Mouse (Mus musculus): Measurements from ENCODE around the gene Tcf20. TPM values are rescaled to one million over a fixed set of nuclear protein-coding genes. Genes with fewer than 3 reads are reported as not detected.

Tcf20 gene
- polyA plus RNA-seq, 1 experiment from 2014 or later = 15.5 TPM

DNA sequence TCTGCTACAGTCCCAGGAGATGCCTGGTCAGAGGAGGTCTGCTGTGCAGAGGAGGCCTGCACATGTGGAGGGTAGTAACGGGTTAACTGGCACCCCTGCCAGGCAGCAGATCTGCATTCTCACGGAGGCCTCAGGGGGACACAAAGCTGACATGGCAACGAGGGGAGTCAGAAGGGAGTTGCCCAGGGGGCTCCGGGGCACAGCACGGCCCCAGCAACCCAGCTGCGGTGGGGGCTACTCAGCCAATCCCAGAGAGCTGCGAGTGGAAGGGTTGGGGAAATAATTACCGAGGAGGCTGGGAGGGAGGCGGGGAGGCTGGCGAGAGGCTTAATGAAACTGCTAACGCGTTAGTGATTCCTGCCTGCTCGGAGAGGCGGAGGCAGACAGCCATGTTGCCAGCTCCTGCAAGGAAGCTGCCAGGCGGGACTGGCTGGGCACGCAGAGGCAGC lies 29.4 kb downstream of the Tcf20 start:
- peaks cover 53% of the 10 kb centered on the region for H3K4me1 ChIP-seq (ENCODE audit: control insufficient read depth, insufficient read depth, low read length)
- no peaks in the 10 kb centered on the region for H3K27me3 ChIP-seq (ENCODE audit: control insufficient read depth, insufficient read depth, low read length)
- no peak overlapping the region for H3K27ac ChIP-seq (ENCODE audit: low read length)
- ATAC-seq (ENCODE audit: insufficient number of reproducible peaks, insufficient read depth, low FRiP score, low read depth) = no peak
- H3K4me3 ChIP-seq (ENCODE audit: low read depth, low read length) = no peak overlapping the region
- no peaks in the 10 kb centered on the region for H3K36me3 ChIP-seq (ENCODE audit: control insufficient read depth, insufficient read depth, low read length)
- no peaks in the 10 kb centered on the region for H3K9me3 ChIP-seq (ENCODE audit: control insufficient read depth, low read depth, low read length)
- no peak overlapping the region for H3K9ac ChIP-seq (replicated peaks; ENCODE audit: low read depth, low read length)
- H3K4me2 ChIP-seq (replicated peaks; ENCODE audit: low read depth, low read length) = 0 out of 2 replicates have a peak overlapping the region, but pooled peaks have one; percentile 18
- 19% methylated on average over 16 of the region's 16 CpGs for WGBS

DNA sequence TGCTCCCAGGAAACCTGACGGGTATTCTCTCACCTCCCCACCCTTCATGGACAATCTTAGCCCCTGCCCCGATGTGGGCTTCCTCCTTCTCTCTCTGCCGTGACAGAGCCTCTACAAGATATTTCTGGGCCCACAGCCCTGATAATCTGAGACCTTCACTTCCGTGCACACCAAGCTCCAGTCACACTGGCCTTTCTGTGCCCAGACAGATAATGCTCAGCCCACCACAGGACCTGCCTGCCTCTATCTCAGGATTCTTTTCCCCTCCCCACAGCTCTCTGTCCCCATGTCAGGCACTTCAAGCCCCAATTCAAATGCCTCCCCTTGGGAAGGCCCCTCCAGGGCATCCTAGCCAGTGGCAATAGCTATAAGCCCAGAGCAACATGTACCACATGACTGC lies 31.0 kb downstream of the Tcf20 start:
- Histone ChIP-seq H3K27ac (ENCODE audit: low read length) (no peak overlapping the region), H3K4me3 (ENCODE audit: low read depth, low read length) (no peak overlapping the region), H3K9me3 (ENCODE audit: control insufficient read depth, low read depth, low read length) (no peaks in the 10 kb centered on the region), H3K36me3 (ENCODE audit: control insufficient read depth, insufficient read depth, low read length) (no peaks in the 10 kb centered on the region), H3K4me2 (replicated peaks; ENCODE audit: low read depth, low read length) (no peak overlapping the region), H3K9ac (replicated peaks; ENCODE audit: low read depth, low read length) (no peak overlapping the region), H3K27me3 (ENCODE audit: control insufficient read depth, insufficient read depth, low read length) (no peaks in the 10 kb centered on the region), H3K4me1 (ENCODE audit: control insufficient read depth, insufficient read depth, low read length) (peaks cover 52% of the 10 kb centered on the region)
- no peak for ATAC-seq (ENCODE audit: insufficient number of reproducible peaks, insufficient read depth, low FRiP score, low read depth)
- WGBS = 45% methylated on average over 4 of the region's 4 CpGs

DNA sequence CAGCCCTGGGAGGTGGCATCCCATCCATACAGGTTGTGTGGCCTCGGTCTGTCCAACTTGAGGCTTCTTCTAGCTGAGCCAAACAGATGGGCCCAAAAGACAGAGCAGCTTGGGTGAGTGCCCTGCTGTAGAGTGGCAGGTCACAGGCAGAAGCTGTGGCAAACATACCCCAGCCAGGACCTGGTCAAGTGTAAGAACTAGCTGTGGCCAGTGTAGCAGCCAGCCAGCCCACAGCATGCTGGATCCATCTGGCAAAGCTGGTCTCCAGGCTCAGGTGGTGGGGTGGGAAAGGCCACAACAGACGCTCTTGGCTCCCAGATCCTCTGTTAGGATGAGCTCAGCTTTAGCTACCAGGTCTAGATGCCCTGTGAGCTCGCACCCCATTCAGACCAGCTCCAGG lies 31.4 kb downstream of the Tcf20 start:
- no peaks in the 10 kb centered on the region for H3K36me3 ChIP-seq (ENCODE audit: control insufficient read depth, insufficient read depth, low read length)
- ATAC-seq (ENCODE audit: insufficient number of reproducible peaks, insufficient read depth, low FRiP score, low read depth) = no peak
- H3K27ac ChIP-seq (ENCODE audit: low read length) = no peak overlapping the region
- no peaks in the 10 kb centered on the region for H3K27me3 ChIP-seq (ENCODE audit: control insufficient read depth, insufficient read depth, low read length)
- 90% methylated on average over 3 of the region's 3 CpGs for WGBS
- no peak overlapping the region for H3K4me2 ChIP-seq (replicated peaks; ENCODE audit: low read depth, low read length)
- peaks cover 48% of the 10 kb centered on the region for H3K4me1 ChIP-seq (ENCODE audit: control insufficient read depth, insufficient read depth, low read length)
- no peak overlapping the region for H3K9ac ChIP-seq (replicated peaks; ENCODE audit: low read depth, low read length)
- H3K9me3 ChIP-seq (ENCODE audit: control insufficient read depth, low read depth, low read length) = no peaks in the 10 kb centered on the region
- H3K4me3 ChIP-seq (ENCODE audit: low read depth, low read length) = no peak overlapping the region

DNA sequence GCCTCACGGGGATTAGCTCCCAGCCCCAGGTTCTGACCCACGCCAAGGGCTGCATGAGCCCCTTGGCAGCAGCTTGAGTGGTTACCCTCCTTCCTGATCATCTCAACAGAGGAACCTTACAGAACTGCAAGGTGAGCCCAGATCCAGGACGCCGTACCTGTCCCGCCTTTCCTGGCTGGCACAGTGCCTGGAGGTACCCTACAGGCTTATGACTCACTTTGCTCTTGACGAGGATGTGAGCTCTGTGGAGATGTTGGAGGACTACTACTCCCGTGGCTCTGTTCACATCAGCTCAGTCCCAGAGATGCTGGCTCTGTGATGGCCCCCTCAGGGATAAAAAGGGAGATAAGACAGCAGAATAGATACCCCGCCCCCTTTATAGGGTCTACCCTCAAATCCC lies 32.4 kb downstream of the Tcf20 start:
- Histone ChIP-seq H3K4me3 (ENCODE audit: low read depth, low read length) (no peak overlapping the region), H3K4me1 (ENCODE audit: control insufficient read depth, insufficient read depth, low read length) (peaks cover 38% of the 10 kb centered on the region), H3K36me3 (ENCODE audit: control insufficient read depth, insufficient read depth, low read length) (no peaks in the 10 kb centered on the region), H3K27me3 (ENCODE audit: control insufficient read depth, insufficient read depth, low read length) (no peaks in the 10 kb centered on the region), H3K9ac (replicated peaks; ENCODE audit: low read depth, low read length) (no peak overlapping the region), H3K4me2 (replicated peaks; ENCODE audit: low read depth, low read length) (no peak overlapping the region), H3K27ac (ENCODE audit: low read length) (no peak overlapping the region), H3K9me3 (ENCODE audit: control insufficient read depth, low read depth, low read length) (no peaks in the 10 kb centered on the region)
- WGBS = 82% methylated on average over 8 of the region's 8 CpGs
- ATAC-seq (ENCODE audit: insufficient number of reproducible peaks, insufficient read depth, low FRiP score, low read depth) = no peak

DNA sequence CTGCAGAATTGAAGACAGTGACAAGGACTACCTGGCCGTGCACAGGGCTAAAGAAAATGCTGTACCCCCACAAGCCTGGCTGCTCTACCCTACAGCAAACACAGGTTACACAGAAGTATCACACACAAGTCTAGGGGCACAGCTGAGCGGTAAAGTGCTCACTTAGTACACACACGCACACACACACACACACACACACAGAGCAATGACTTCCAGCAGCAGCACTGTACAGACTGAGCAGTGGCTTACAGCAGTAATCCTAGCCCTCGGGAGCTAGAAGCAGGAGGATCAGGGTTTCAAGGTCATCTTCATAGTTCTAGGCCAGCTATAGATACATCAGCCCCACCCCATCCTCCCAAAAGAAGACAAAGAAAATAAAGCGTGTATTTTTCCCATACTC lies 33.6 kb downstream of the Tcf20 start:
- no peaks in the 10 kb centered on the region for H3K27me3 ChIP-seq (ENCODE audit: control insufficient read depth, insufficient read depth, low read length)
- H3K4me2 ChIP-seq (replicated peaks; ENCODE audit: low read depth, low read length) = no peak overlapping the region
- H3K4me1 ChIP-seq (ENCODE audit: control insufficient read depth, insufficient read depth, low read length) = peaks cover 28% of the 10 kb centered on the region
- no peak overlapping the region for H3K4me3 ChIP-seq (ENCODE audit: low read depth, low read length)
- H3K9me3 ChIP-seq (ENCODE audit: control insufficient read depth, low read depth, low read length) = no peaks in the 10 kb centered on the region
- H3K9ac ChIP-seq (replicated peaks; ENCODE audit: low read depth, low read length) = no peak overlapping the region
- no peak overlapping the region for H3K27ac ChIP-seq (ENCODE audit: low read length)
- 63% methylated on average over 5 of the region's 5 CpGs for WGBS
- H3K36me3 ChIP-seq (ENCODE audit: control insufficient read depth, insufficient read depth, low read length) = no peaks in the 10 kb centered on the region
- ATAC-seq (ENCODE audit: insufficient number of reproducible peaks, insufficient read depth, low FRiP score, low read depth) = no peak

DNA sequence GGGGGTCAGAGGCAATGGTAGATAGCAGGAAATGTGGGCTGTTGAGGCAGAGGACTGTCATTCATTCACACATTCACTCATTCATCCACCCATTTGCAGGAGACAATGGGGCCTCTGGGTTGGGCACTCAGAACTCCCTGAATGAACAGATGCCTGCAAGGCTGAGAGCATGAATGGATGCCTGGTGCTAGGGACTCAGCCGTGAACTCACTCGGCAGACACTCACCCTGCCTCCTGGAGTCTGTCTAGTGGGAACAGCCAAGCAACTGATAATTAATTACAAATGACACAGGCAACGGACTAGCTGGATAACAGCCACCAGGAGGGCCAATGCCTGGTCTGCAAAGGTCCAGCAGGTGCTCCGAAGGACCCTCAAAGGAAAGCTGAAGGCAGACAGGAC lies 34.6 kb downstream of the Tcf20 start:
- H3K4me2 ChIP-seq (replicated peaks; ENCODE audit: low read depth, low read length) = no peak overlapping the region
- 25% methylated on average over 4 of the region's 4 CpGs for WGBS

DNA sequence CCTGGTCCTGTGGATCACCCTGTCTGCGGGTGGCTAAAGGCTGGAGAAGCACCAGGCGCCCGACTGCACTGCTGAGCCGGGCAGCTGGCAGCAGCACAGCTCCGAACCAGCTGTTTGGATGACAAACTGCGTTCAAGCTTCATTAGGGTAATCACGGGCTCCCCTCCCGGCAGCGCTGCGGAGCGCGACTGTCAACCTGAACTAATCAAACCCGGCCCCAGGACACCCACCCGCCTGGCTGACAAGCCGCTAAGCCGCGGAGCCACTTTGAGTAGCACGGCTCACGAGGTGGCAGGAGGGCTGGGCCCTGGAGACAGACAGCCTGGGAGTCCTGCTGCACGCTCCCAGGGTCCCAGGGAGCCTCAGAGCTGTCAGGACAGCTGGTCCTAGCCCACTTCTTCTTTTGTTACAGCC lies 35.4 kb downstream of the Tcf20 start:
- no peaks in the 10 kb centered on the region for H3K9me3 ChIP-seq (ENCODE audit: control insufficient read depth, low read depth, low read length)
- no peaks in the 10 kb centered on the region for H3K36me3 ChIP-seq (ENCODE audit: control insufficient read depth, insufficient read depth, low read length)
- 17% methylated on average over 20 of the region's 20 CpGs for WGBS
- H3K4me3 ChIP-seq (ENCODE audit: low read depth, low read length) = no peak overlapping the region
- no peak overlapping the region for H3K27ac ChIP-seq (ENCODE audit: low read length)
- H3K27me3 ChIP-seq (ENCODE audit: control insufficient read depth, insufficient read depth, low read length) = no peaks in the 10 kb centered on the region
- peaks cover 20% of the 10 kb centered on the region for H3K4me1 ChIP-seq (ENCODE audit: control insufficient read depth, insufficient read depth, low read length)
- no peak overlapping the region for H3K9ac ChIP-seq (replicated peaks; ENCODE audit: low read depth, low read length)
- no peak for ATAC-seq (ENCODE audit: insufficient number of reproducible peaks, insufficient read depth, low FRiP score, low read depth)
- H3K4me2 ChIP-seq (replicated peaks; ENCODE audit: low read depth, low read length) = no peak overlapping the region

More for the DNA sequence above, 34.6 kb downstream of the Tcf20 start:
- Histone ChIP-seq H3K27ac (ENCODE audit: low read length) (no peak overlapping the region), H3K4me1 (ENCODE audit: control insufficient read depth, insufficient read depth, low read length) (peaks cover 19% of the 10 kb centered on the region), H3K36me3 (ENCODE audit: control insufficient read depth, insufficient read depth, low read length) (no peaks in the 10 kb centered on the region), H3K9ac (replicated peaks; ENCODE audit: low read depth, low read length) (no peak overlapping the region), H3K27me3 (ENCODE audit: control insufficient read depth, insufficient read depth, low read length) (no peaks in the 10 kb centered on the region), H3K4me3 (ENCODE audit: low read depth, low read length) (no peak overlapping the region), H3K9me3 (ENCODE audit: control insufficient read depth, low read depth, low read length) (no peaks in the 10 kb centered on the region)
- ATAC-seq (ENCODE audit: insufficient number of reproducible peaks, insufficient read depth, low FRiP score, low read depth) = no peak

DNA sequence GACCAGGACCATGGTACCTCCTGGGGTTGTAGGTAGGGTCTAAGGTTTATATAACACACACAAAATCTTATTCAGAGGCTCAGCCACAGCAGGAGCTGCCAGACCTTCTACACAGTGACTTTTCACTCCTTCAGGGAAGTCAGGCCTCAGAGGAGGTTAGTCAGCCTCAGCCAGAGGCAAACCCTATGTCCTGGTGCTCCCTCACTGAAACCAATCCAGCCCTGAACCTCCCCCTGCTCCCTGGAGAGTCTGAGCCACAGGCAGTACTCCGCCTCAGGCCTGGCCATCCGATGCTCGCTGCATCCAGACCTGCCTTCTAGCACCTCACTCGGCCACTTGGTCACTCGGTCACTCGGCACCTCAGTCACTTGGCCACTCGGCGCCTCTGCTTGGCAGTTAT lies 37.4 kb downstream of the Tcf20 start:
- no peak for ATAC-seq (ENCODE audit: insufficient number of reproducible peaks, insufficient read depth, low FRiP score, low read depth)
- Histone ChIP-seq H3K9ac (replicated peaks; ENCODE audit: low read depth, low read length) (no peak overlapping the region), H3K4me2 (replicated peaks; ENCODE audit: low read depth, low read length) (no peak overlapping the region), H3K4me1 (ENCODE audit: control insufficient read depth, insufficient read depth, low read length) (peaks cover 23% of the 10 kb centered on the region), H3K27ac (ENCODE audit: low read length) (no peak overlapping the region), H3K4me3 (ENCODE audit: low read depth, low read length) (no peak overlapping the region), H3K36me3 (ENCODE audit: control insufficient read depth, insufficient read depth, low read length) (no peaks in the 10 kb centered on the region), H3K9me3 (ENCODE audit: control insufficient read depth, low read depth, low read length) (no peaks in the 10 kb centered on the region), H3K27me3 (ENCODE audit: control insufficient read depth, insufficient read depth, low read length) (no peaks in the 10 kb centered on the region)
- WGBS = 57% methylated on average over 8 of the region's 8 CpGs

DNA sequence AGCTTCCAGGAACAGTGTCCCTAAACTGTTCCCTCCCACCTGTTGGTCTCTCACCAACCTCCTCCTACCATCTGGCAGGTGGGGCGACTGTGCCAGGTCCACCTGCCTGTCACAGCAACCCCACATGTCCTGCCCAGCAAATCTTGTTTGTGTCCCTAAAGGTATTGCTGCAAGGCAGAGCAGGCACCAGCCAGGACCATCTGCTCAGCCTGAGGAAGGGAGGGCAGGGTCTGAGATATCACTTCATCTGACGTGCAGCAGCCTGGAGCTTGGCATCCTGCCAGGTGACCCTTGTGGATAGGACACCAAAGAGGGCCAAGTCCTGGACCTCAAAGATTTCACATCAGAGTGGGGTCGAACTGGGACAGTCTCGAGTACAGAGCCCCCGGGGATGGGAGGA lies 40.2 kb downstream of the Tcf20 start:
- Histone ChIP-seq H3K9me3 (ENCODE audit: control insufficient read depth, low read depth, low read length) (no peaks in the 10 kb centered on the region), H3K4me3 (ENCODE audit: low read depth, low read length) (no peak overlapping the region), H3K4me2 (replicated peaks; ENCODE audit: low read depth, low read length) (no peak overlapping the region), H3K4me1 (ENCODE audit: control insufficient read depth, insufficient read depth, low read length) (peaks cover 38% of the 10 kb centered on the region), H3K9ac (replicated peaks; ENCODE audit: low read depth, low read length) (no peak overlapping the region), H3K27me3 (ENCODE audit: control insufficient read depth, insufficient read depth, low read length) (no peaks in the 10 kb centered on the region), H3K36me3 (ENCODE audit: control insufficient read depth, insufficient read depth, low read length) (no peaks in the 10 kb centered on the region), H3K27ac (ENCODE audit: low read length) (no peak overlapping the region)
- ATAC-seq (ENCODE audit: insufficient number of reproducible peaks, insufficient read depth, low FRiP score, low read depth) = no peak
- 66% methylated on average over 5 of the region's 5 CpGs for WGBS

Measured in stomach, embryonic 14.5 days (tissue).